Mouse (Mus musculus): ENCODE data around the gene Babam2. TPM values are rescaled to one million over a fixed set of nuclear protein-coding genes. Genes with fewer than 3 reads are reported as not detected.
A peak's percentile ranks its signal among the peaks of the same experiment; 100 is the strongest.

The Babam2 gene
- total RNA-seq (2021) = 100 to 1,000 TPM in 1 of 2 experiments, 10 to 100 TPM in 1; 81.6 to 148 TPM
- long read RNA-seq, experiment 1, transcript Babam2-209 (12 exons, 1,888 nt) = major isoform, 62 of 66 reads
- long read RNA-seq, experiment 1, partial matches to known transcripts = 2 of 66 reads
- long read RNA-seq, experiment 1, other reads (novel, unspliced or antisense) = 2 of 66 reads
- long read RNA-seq, experiment 2, transcript Babam2-209 (12 exons, 1,888 nt) = major isoform, 56 of 87 reads
- long read RNA-seq, experiment 2, partial matches to known transcripts = 18 of 87 reads
- long read RNA-seq, experiment 2, other reads (novel, unspliced or antisense) = 12 of 87 reads

DNA sequence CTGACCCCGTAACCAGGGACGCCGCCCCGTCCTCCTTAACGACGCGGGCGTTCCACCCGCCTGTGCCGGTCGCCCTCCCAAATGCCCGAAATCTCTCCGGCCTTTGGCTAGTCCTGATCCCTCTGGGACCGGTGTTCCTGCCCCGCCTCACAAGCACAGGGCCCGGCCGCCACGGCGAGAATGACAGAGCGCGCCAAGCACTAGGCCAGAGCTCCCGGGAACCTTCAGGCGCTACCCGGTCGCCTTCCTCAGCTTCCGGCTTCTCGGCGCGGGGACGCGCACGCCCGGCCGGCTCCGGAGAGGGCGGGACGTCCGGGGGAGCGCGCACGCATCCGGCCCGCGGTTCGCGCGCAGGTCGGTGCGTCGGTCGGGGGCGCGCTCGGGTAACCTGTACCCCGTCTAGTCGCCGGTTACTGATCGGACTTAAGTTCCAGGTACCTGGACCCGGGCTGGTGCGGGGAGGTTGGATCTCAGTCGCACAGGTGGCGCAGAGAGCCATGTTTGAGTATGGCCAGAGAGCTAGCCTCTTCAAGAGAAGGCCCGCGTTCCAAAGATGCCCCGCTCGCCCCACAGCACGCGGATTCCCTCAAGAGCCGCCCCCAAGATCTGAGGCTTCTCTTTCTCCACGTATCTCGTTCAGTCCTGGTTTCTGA, at the start of gene Babam2:
Gene Babam2 (plus strand): TSS at position 41 of the 653 bp plus-strand sequence.
- peak; percentile 90 to 92 for DNase-seq (ENCODE audit: low spot score in 2 of 2)

DNA sequence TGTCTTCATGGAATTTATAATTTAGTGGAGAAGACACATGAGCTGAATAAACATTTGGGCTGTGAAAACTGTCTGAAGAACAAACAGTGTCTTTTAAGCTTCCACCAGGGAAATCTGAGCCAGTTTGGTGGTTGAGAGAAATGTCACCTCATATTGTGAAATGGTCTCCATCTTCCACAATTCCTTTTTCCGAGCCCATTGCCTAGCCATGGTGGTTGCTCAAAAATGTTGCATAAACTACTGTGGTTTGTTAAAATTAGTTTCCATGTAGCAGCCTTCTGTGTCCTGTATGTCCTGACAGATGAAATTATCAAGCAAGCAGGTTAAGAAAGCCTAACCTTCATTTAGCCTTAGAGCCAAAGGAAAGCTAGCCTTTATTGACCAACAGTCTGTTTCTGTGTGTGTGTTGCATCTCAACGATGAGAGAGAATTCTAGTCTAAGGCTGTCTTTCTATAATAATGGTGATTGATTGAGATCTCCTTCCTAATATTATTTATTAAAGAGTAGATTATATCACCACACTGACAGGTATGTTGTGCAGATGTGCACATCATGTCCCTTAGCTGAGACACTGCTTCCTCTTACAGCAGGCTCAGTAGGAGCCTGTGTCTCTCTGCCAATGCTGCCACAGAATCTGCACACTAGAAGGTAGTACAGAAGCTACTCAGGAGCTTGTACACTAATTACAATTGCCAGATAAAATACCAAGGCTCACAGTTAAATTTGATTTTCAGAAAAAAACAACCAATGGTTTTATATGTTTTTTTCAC, 46.8 kb upstream of the Babam2 start:
- no peak for DNase-seq (ENCODE audit: low spot score in 2 of 2)

DNA sequence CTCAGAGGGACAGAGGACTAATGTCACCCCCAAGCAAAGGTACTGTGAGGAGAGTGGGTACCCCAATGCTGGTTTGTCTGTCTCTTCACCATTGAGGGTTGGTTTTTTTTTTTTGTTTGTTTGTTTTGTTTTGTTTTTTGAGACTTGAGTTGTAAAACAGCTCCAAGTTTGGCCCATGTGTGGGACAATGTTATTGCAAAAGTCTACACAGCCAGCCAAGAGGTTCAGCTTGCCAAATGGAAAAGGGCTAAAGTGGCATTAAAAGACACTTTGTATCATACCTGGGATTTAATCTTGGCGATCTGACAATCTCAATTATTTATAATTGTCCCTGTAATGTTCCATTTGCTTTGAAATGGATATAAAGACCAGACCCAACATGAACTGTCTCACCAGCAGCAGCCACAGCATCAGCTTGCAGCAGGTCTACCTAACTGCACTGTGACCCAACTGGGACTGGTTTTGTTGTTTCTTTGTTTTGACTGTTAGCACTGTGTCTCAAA, 41.7 kb upstream of the Babam2 start:
- DNase-seq (ENCODE audit: low spot score in 2 of 2) = no peak

DNA sequence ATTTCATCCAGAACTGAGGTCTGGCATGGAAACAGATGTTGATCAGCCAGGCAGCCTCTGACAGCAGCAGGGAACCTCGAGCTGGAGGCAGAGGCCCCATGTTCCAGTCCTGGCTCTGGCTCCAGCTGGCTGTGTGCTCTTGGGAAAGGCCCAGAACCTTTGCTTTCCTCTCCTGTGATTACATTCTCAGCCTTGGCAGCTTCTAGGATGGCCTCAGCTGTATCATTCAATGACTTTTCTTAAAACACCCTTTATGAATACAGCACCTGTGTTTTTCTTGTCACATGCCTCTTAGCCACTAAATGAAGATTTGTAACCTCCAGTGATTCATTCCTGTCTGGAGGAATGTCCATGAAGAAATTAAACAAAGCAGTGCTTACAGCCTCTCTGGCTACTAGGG, 31.3 kb upstream of the Babam2 start:
- no peak for DNase-seq (ENCODE audit: low spot score in 2 of 2)

DNA sequence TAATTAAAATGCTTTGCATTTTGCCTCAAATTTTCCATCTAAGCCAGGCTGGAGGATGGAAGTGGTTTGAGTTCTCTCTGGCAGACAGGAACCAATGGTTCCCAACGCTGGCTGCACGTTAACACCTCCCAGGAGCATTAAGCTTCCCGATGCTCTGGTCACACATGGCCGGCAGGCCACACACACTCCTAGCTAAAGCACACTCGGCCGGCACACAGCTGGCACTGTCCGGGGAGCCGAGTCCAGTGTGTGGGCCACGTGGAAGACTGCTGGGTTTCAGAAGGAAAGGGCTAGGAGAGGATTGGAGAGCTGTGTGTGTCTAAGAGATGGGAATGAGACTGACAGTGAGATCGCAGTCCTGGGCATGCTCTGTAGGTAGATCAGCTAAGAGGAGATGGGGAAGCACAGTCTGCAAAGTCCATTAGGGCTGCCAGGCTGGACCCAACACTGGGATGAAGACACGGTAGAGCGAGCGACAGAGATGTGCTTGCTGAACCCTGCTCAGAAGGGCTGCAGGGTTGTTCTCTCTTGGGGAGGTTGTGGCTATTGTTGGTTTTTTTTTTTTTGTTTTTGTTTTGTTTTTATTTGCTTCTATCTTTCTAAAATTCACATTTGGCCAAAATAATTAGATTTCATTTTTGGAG, 29.0 kb upstream of the Babam2 start:
- DNase-seq (ENCODE audit: low spot score in 2 of 2) = no peak

DNA sequence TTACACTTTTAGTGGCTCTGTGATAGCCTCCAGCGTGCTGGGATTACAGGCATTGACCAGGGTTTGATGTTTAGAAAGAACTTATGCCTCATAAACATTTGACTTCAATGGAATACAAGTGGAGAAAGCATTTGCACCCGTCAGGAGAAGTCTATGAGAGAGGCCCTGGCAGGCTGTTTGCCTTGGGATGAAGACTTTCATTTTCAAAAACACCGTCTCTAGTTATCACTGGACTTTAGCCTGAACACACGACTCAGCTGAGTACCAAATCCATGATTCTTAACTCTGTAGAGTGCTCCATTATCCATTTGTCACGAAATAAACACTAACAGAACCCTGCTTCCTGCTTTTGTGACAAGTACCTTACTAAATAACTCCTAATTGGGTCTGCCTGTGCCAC, 27.5 kb upstream of the Babam2 start:
- DNase-seq (ENCODE audit: low spot score in 2 of 2) = no peak

DNA sequence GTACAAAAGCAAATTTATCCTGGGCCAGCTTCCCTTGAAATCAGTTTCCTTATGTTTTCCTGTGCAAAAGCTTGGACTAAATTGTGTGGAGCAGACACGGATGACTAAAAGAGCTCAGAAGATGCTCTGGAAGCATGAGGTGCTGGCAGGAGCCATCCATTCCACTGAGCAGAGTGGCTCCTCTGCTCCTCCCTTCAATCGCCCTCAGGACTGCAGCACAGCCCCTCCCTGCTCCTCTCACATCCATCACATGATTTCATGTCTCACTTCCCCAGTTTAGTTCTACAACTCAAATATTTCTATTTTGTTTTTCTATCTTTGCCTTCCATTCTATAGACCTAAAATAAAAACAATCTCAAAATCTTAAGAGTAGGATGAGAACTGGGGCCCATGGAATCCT, 26.3 kb upstream of the Babam2 start:
- DNase-seq (ENCODE audit: low spot score in 2 of 2) = no peak

DNA sequence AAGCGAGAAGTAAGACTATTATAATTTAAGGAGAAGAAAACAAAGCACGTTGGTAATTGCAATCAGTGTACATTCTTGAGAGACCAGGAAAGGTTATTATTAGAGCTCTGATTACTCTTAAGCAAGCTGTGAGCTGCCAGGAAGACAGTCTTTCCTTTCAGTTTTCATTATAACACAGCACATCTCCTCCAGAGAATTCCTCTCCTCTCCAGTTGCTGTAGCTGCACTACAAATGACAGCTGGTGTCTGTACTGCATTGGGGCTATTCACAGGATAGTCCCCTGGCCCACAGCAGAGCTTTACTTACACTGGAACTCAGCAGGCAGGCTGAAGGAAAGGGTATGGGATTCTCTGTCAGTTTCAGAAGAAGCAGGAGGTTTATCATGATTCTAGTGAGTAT, 24.1 kb upstream of the Babam2 start:
- DNase-seq (ENCODE audit: low spot score in 2 of 2) = no peak

DNA sequence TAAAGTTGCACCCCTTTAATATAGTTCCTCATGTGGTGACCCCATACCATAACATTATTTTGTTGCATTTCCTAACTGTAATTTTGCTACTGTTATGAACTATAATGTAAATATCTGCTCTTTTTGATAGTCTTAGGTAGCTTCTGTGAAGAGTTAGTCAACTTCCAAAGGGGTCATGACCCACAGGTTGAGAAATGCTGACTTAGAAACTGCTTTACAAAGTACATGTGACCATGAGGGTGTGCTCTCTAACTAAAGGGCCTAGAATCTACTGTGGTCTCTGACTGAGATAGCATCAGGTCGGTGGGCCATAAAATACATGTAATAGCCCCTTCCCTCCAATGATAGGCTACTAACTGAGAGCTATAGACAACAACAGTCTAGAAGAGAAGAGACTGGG, 19.5 kb upstream of the Babam2 start:
- no peak for DNase-seq (ENCODE audit: low spot score in 2 of 2)

DNA sequence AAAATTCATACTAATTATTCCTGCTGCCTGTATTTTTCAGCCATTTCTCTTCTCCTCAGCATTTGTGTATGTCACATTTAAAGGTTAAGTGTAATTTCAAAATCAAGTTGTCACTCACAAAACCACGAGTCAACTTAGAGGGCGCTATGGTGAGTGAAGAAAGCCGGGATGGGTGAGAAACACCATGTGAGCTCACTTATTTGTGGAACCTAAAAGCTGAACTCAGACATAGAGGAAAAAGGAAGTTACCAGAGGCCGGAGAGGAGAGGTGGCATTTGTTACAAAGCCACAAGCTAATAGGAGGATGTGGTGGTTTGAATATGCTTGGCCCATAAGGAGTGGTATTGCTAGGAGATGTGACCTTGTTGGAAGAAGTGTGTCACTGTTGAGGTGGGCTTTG, 17.3 kb upstream of the Babam2 start:
- no peak for DNase-seq (ENCODE audit: low spot score in 2 of 2)

DNA sequence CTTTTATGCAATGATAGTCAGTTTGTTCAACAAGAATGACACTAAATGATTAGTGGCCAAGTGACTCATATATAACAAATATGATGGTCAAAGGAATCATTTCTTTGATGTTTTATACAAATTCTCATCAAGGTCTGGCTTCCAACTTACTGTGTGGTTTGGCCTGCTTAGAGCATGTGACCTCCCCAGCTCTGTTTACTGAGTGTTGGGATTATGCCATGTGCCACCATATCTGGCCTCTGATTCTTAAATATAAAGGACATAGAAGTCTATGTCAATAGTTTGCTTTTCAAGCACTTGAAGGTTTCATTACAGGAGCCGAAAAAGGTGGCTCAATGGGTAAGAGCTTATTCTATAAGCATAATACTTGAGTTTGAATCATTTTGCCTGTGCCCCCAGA, 15.2 kb upstream of the Babam2 start:
- DNase-seq (ENCODE audit: low spot score in 2 of 2) = no peak

DNA sequence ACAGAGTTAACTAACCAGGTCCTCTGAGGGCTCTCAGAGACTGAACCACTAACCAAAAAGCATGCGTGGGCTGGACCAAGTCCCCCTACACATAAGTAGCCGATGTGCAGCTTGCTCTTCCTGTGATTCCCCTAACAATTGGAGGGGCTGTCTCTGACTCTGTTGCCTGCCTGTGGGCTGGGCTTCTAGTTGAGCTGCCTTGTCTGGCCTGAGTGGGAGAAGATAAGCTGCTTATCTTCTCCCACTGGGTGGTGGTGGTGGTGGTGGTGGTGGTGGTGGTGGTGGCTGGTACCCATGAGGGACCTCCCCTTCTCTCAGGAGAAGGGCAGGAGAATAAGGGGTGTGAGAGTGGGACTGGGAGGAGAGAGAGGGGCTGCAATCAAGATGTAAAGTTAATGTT, 11.4 kb upstream of the Babam2 start:
- DNase-seq (ENCODE audit: low spot score in 2 of 2) = no peak

DNA sequence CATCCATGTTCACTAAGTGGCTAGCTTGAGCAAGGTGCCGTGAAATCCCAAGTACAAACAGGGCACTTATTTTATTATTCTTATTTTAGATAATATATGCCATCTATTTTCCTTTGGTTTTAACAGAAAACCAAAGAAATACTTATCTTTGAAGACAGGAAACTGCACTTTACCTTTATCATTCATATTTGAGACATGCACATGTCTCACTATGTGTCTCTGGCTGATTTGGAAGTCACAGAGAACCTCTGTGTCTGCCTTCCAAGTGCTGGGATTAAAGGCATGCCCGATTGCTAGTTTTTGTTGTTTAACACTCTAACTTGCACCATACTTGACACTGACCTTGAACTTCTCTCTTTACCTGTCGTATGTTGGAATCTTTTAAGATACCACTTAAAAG, 9.5 kb upstream of the Babam2 start:
- DNase-seq (ENCODE audit: low spot score in 2 of 2) = no peak

DNA sequence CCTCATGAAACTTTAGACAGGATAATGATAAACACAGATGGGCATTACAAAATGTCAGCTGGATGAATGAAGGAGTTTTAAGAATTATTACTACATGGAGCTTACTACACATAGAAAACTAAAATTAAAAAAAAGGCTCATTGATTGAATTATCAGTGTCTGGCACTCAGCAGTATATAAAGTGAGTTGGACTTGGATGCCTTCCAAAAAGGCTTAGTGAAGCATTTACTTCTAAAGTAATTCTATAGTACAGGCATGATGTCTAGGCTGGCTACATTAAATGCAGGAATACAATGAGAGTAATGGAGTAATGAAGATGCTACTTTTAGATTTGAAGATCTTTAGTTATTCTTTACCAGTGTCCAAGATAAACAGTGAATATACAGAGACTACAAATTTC, 4.3 kb upstream of the Babam2 start:
- DNase-seq (ENCODE audit: low spot score in 2 of 2) = no peak

DNA sequence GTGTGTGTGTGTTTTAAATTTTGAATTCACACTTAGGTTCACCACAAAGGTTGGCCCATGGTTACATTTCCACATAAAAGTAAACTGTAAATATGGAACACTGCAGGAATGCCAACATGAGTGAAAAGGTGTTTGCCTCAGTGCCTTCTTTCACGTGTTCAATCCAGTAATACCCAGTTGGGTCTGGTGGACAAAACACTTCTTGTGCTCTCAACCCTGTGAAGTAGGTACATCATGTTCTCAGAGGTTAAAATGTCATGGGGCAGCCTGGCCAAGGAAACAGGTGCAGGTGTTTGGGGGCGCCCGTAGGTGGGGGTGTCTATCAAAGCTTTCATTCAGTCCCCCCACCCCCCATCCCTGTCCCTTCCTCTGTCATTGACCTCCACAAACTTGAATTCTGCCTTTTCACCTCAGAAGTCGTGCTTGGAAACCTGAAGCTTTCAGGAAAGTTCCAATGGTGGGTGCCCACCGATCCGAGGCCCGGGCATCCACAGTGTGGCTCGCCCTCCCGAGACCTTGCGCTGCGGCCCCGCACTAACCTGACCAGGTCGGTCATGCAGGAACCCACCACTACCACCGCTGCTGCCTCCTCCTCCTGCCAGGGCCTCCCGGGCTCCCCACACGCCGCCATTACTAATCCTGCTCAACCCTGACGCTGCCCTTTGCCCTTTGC, 377 bp upstream of the Babam2 start, which contains the start of gene Rbks:
Gene Rbks (minus strand): TSS at position 657 of the 673 bp plus-strand sequence.
- no peak for DNase-seq (ENCODE audit: low spot score in 2 of 2)

DNA sequence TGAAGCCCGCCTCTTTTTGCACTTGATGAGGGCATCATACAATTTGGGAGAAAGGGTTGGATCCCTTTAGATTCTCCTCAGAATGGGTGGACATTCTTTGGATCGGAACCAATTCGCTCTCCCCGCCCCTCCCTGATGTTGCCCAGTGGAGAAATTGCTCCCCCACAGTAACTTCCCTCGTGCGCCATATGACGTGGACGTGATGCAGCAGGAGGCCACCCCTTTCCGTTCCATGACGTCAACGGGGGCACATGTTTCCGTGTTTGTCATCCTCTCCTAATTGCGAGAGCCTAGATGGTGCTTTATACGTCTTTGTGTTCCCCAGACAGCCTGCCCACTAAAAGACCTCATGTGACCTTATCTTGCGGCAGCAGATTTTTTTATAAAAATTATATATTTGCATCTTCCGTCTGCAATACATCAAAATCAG, 828 bp downstream of the Babam2 start:
- DNase-seq (ENCODE audit: low spot score in 2 of 2) = peak; percentile 85 to 88

DNA sequence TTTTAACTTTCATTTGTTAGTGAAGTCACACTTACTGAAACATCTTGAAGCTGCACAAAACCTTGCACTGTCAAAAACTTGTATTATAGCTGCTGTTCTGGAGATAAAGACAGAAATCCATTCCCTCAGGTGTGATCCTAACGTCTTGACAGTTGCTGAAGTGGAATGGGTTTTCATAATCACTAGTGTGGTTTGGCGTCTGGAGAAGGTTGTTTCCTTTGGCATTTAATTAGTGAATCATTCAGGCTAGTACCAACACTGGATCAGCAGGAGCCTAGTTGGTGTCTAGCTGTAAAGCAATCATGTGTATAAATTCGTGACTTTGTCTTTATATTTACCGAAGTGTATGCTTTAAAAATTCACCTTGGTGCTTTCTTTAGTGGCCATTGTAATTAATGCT, 1.4 kb downstream of the Babam2 start:
- no peak for DNase-seq (ENCODE audit: low spot score in 2 of 2)

DNA sequence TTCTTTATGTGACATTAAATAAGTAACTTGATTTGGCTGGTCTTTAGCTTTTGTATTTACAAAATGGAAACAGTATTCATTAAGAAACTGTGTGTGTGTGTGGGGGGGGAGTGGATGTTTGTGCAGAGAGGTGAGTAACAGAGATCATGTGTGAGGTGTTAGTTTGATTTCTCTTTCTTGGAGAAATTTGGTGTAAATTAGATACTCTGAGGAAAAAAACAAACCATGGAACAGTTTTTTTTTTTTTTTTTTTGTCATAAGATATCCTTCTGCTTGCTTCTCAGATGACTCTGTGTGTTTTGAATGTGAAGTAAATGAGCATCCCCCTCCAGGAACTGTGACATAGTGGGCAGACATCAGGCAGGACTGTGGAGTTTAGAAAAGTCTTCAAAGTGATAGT, 1.9 kb downstream of the Babam2 start:
- no peak for DNase-seq (ENCODE audit: low spot score in 2 of 2)

DNA sequence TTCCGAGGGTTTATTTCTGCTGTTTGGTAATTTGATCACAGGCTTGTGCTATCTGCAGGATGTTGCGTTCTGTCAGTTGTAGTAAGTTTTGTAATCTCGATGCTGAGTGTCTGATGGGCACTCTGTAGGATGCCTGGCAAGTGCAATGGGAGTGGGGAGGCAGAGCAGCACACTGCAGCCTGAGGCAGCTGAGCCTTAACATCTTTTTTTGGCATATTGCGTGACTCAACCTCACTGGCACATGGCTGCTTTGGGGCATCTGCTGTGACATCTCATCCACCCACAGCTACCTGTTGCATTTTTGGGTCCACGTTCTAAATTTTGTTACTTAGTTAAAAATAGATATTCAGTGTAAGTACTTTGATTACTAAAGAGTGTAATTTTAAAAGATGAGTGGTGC, 7.5 kb downstream of the Babam2 start:
- DNase-seq (ENCODE audit: low spot score in 2 of 2) = no peak

DNA sequence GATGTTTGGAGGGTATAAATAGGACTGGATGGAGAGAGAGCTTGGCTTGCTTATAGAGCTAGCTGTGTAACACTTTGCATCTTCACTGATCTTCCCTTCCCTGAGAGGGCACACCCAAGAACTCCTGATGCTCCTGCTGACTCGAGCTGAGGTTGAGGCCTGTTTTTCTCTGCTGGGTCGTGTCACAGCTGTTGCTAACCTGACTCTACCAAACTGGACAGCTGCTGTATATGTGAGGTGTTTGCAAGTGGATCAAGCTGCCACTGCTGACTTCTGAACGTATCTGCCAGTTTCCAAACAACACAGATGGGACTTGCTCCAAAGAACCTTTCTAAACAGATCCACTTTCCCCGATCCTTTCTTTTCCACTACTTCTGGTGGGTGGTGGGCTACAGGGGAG, 9.3 kb downstream of the Babam2 start:
- peak in 1 of 2 experiments; percentile 0 for DNase-seq (ENCODE audit: low spot score in 2 of 2)

DNA sequence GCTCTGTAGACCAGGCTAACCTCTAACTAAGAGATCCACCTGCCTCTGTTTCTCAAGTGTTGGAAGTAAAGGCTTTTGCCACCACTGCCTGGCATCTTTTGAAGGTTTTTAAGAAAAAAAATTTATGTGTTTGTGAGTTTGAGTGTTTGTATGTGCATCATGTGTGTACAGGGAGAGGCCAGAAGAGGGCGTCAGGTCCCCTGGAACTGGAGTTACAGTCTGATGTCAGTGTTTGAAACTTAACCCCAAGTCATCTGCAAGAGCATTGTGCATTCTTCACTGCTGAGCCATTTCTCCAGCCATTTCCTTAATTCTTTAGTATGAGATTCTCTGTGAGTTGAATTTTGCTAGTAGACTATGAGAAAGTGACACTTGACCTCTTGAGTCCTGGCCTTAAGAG, 11.9 kb downstream of the Babam2 start:
- peak in 1 of 2 experiments; percentile 8 for DNase-seq (ENCODE audit: low spot score in 2 of 2)

Data from adrenal gland, adult 18-20 months (tissue).